Mouse (Mus musculus) CH12.LX (cell line): ENCODE data around the gene Xpo6. TPM values are rescaled to one million over a fixed set of nuclear protein-coding genes. Genes with fewer than 3 reads are reported as not detected.

Source experiments
- DNase-seq: peaks from one replicate; pipeline ENCODE4 v3.0.0-alpha.2; 2013; ENCODE audit errors: extremely low read depth
- H3K27ac ChIP-seq: 2 replicates; pipeline ENCODE4 v1.5.1; 2012; ENCODE audit warnings: low read depth, mild to moderate bottlenecking, control low read depth, moderate library complexity; ENCODE audit not compliant: insufficient read depth
- H3K27me3 ChIP-seq: replicated peaks from 2 replicates; pipeline ENCODE3; 2012; ENCODE audit warnings: inconsistent platforms
- H3K36me3 ChIP-seq, 2 experiments: replicated peaks in 1 of 2; 2 replicates each; pipeline versions ENCODE3 to v1.6.1; 2012; ENCODE audit warnings: inconsistent platforms in 1 of 2, low read length in 1 of 2, mild to moderate bottlenecking in 1 of 2, mixed read lengths in 1 of 2, moderate library complexity in 1 of 2; ENCODE audit not compliant: control insufficient read depth in 1 of 2, insufficient read depth in 1 of 2
- H3K4me1 ChIP-seq, 2 experiments: 2 replicates each; pipeline ENCODE4 v1.6.1; 2012; ENCODE audit warnings: inconsistent platforms in 1 of 2, moderate library complexity in 1 of 2; ENCODE audit not compliant: insufficient read depth in 2 of 2, control insufficient read depth in 1 of 2
- H3K4me2 ChIP-seq: 2 replicates; pipeline ENCODE4 v1.6.1; 2012; ENCODE audit warnings: low read depth, mild to moderate bottlenecking, control low read depth; ENCODE audit not compliant: poor library complexity, insufficient read depth, severe bottlenecking
- H3K4me3 ChIP-seq, 3 experiments: fragments of 150-350 bp in 1 of 3; sonication (generic) in 1 of 3; replicated peaks in 1 of 3; 2 replicates each; pipeline versions ENCODE3 to v1.5.1; 2011 to 2012; ENCODE audit warnings: low read depth in 2 of 3, low read length in 2 of 3, mild to moderate bottlenecking in 2 of 3, moderate library complexity in 2 of 3, control low read depth in 1 of 3, improper control_type of control experiment in 1 of 3, inconsistent platforms in 1 of 3, mixed read lengths in 1 of 3; ENCODE audit not compliant: poor library complexity in 1 of 3
- H3K79me2 ChIP-seq: replicated peaks from 2 replicates; pipeline ENCODE4 v1.6.1; 2012; ENCODE audit warnings: mild to moderate bottlenecking, moderate library complexity; ENCODE audit not compliant: control insufficient read depth, poor library complexity, insufficient read depth, severe bottlenecking; ENCODE audit errors: extremely low read depth
- H3K9ac ChIP-seq: 2 replicates; pipeline ENCODE4 v1.6.1; 2012; ENCODE audit warnings: low read depth, mild to moderate bottlenecking, control low read depth, moderate library complexity; ENCODE audit not compliant: insufficient read depth
- H3K9me3 ChIP-seq: replicated peaks from 2 replicates; pipeline ENCODE3; 2012; ENCODE audit warnings: low read length, inconsistent platforms, mixed read lengths
- CHD1 ChIP-seq: IDR thresholded peaks from 2 replicates; pipeline ENCODE4 v1.6.1; 2012; ENCODE audit warnings: low read depth, low read length, improper control_type of control experiment, inconsistent platforms
- CTCF ChIP-seq, 2 experiments: IDR thresholded peaks in 1 of 2; conservative IDR thresholded peaks in 1 of 2; 2 replicates each; pipeline ENCODE4 v1.5.1; 2011 to 2012; ENCODE audit warnings: low read depth in 2 of 2, low read length in 2 of 2, improper control_type of control experiment in 1 of 2, inconsistent platforms in 1 of 2, mild to moderate bottlenecking in 1 of 2, moderate library complexity in 1 of 2
- E2F4 ChIP-seq: IDR thresholded peaks from 2 replicates; pipeline ENCODE4 v1.6.1; 2011; ENCODE audit warnings: low read depth, low read length, improper control_type of control experiment; ENCODE audit not compliant: insufficient replicate concordance
- GABPA ChIP-seq: IDR thresholded peaks from 2 replicates; pipeline ENCODE4 v1.6.1; 2012; ENCODE audit warnings: low read depth, low read length, improper control_type of control experiment, inconsistent platforms; ENCODE audit not compliant: insufficient replicate concordance
- JUN ChIP-seq: IDR thresholded peaks from 2 replicates; pipeline ENCODE4 v1.6.1; 2011; ENCODE audit warnings: low read depth, mild to moderate bottlenecking, low read length, improper control_type of control experiment, moderate library complexity; ENCODE audit not compliant: insufficient read depth
- MAZ ChIP-seq: IDR thresholded peaks from 2 replicates; pipeline ENCODE4 v1.6.1; 2012; ENCODE audit warnings: low read depth, mild to moderate bottlenecking, inconsistent platforms, low read length, improper control_type of control experiment, moderate library complexity
- RAD21 ChIP-seq: IDR thresholded peaks from 2 replicates; pipeline ENCODE4 v1.6.1; 2011; ENCODE audit warnings: low read depth, mild to moderate bottlenecking, low read length, improper control_type of control experiment, moderate library complexity
- SIN3A ChIP-seq: IDR thresholded peaks from 2 replicates; pipeline ENCODE4 v1.6.1; 2012; ENCODE audit warnings: low read length, improper control_type of control experiment, inconsistent platforms
- UBTF ChIP-seq: IDR thresholded peaks from 2 replicates; pipeline ENCODE4 v1.6.1; 2012; ENCODE audit warnings: low read depth, mild to moderate bottlenecking, inconsistent platforms, low read length, improper control_type of control experiment, moderate library complexity
- ZC3H11A ChIP-seq: IDR thresholded peaks from 2 replicates; pipeline ENCODE4 v1.6.1; 2012; ENCODE audit warnings: low read depth, mild to moderate bottlenecking, inconsistent platforms, low read length, improper control_type of control experiment
- dilution Hi-C: fragments of 300-500 bp; cut with MboI; formaldehyde crosslinking; loops from 2 replicates; pipeline ENCODE4 v1.14.3; 2020; ENCODE audit warnings: low sequenced_read_pairs; ENCODE audit not compliant: extremely low pct_unique_long_range_greater_than_20kb, extremely low pct_ligation_motif_present
- in situ Hi-C: fragments of 300-500 bp; cut with MboI; formaldehyde crosslinking; loops from 3 replicates; pipeline ENCODE4 v1.14.3; 2019; ENCODE audit warnings: low sequenced_read_pairs, low pct_ligation_motif_present, low pct_unique_long_range_greater_than_20kb, mixed read lengths
- polyA plus RNA-seq: library from polyadenylated mRNA; unstranded; fragments of >175 nt; gene quantifications from 2 replicates; pipeline ENCODE4 v1.2.1, GENCODE M21; 2012; ENCODE audit warnings: low read depth; ENCODE audit not compliant: insufficient read length
- total RNA-seq, 2 experiments: library from RNA; depleted of rRNA; stranded (reverse); fragments of 300-350 nt in 1 of 2; fragments of >200 nt in 1 of 2; gene quantifications; 2 replicates each; pipeline ENCODE4 v1.2.3; 2012 to 2014

Gene Xpo6
- total and polyA plus RNA-seq, 3 experiments = 49.9 to 149 (median 79.1) TPM

- Histone ChIP-seq H3K4me3 (no peak overlapping the region), H3K36me3 (no peaks in the 10 kb centered on the region), H3K9ac (no peak overlapping the region), H3K9me3 (no peaks in the 10 kb centered on the region), H3K4me2 (no peak overlapping the region), H3K27ac (no peak overlapping the region), H3K79me2 (no peaks in the 10 kb centered on the region), H3K4me1 (peaks cover 0 to 10% of the 10 kb centered on the region in 2 experiments; a peak in 1 of 4 replicates)
- in situ Hi-C loops = no loop called here
- DNase-seq = no peak
- dilution Hi-C loops = no loop called here
- TF ChIP-seq RAD21 (no peak), CTCF (conservative IDR thresholded peaks at IDR 0.05 in 1 of 2, IDR thresholded peaks at IDR 0.05 in 1 of 2; ENCODE audit: low read depth in 2 of 2, low read length in 2 of 2) (no peak), ZC3H11A (no peak), JUN (no peak), UBTF (no peak), SIN3A (no peak), E2F4 (no peak)
- TF ChIP-seq, all 38 proteins: peak for 0
- peaks cover 52% of the 10 kb centered on the region for H3K27me3 ChIP-seq
Measured at GRCm38 (mm10) chr7:126053618-126054017, 146.7 kb downstream of the Xpo6 start.

- peaks cover 0 to 10% of the 10 kb centered on the region in 2 experiments; a peak in 1 of 4 replicates for H3K4me1 ChIP-seq
- in situ Hi-C loops (no loop called here), dilution Hi-C loops (no loop called here)
- peaks cover 64% of the 10 kb centered on the region for H3K27me3 ChIP-seq
- H3K4me3 ChIP-seq = no peak overlapping the region
- TF ChIP-seq CHD1 = no peak
- no peak for TF ChIP-seq GABPA
- no peak for TF ChIP-seq MAZ
- H3K9me3 ChIP-seq = no peaks in the 10 kb centered on the region
- no peak overlapping the region for H3K4me2 ChIP-seq
- no peak overlapping the region for H3K9ac ChIP-seq
- H3K27ac ChIP-seq = no peak overlapping the region
- no peak for DNase-seq
- H3K36me3 ChIP-seq = no peaks in the 10 kb centered on the region
- H3K79me2 ChIP-seq = no peaks in the 10 kb centered on the region
Measured at GRCm38 (mm10) chr7:126051910-126052309, 148.4 kb downstream of the Xpo6 start.

Other genes with a start within 250 kb of the Xpo6 start
- gene Gsg1l, start 118.1 kb downstream of the Xpo6 start, total RNA-seq (2012; rRNA removed) = not detected in 2 replicates
- not detected in 2 replicates for gene Gsg1l, start 118.1 kb downstream of the Xpo6 start, total RNA-seq (2014; rRNA removed)
- gene Gsg1l, start 118.1 kb downstream of the Xpo6 start, polyA plus RNA-seq = not detected in 2 replicates
- 4.5 and 4.7 TPM in 2 replicates for gene Sbk1, start 72.1 kb upstream of the Xpo6 start, total RNA-seq (2012; rRNA removed)
- 1.6 and 2.1 TPM in 2 replicates for gene Sbk1, start 72.1 kb upstream of the Xpo6 start, total RNA-seq (2014; rRNA removed)
- 3.4 and 4.2 TPM in 2 replicates for gene Sbk1, start 72.1 kb upstream of the Xpo6 start, polyA plus RNA-seq
- gene Lat, start 169.1 kb upstream of the Xpo6 start, total RNA-seq (2012; rRNA removed) = 0.42 TPM in 2 replicates
- 0.55 TPM in 1 of 2 replicates, not detected in the other for gene Lat, start 169.1 kb upstream of the Xpo6 start, total RNA-seq (2014; rRNA removed)
- gene Lat, start 169.1 kb upstream of the Xpo6 start, polyA plus RNA-seq = 1.1 and 1.2 TPM in 2 replicates
- gene Spns1, start 176.9 kb upstream of the Xpo6 start, total RNA-seq (2012; rRNA removed) = 38.4 and 42.6 TPM in 2 replicates
- 36.4 and 45.3 TPM in 2 replicates for gene Spns1, start 176.9 kb upstream of the Xpo6 start, total RNA-seq (2014; rRNA removed)
- gene Spns1, start 176.9 kb upstream of the Xpo6 start, polyA plus RNA-seq = 37.8 and 61.7 TPM in 2 replicates
- 7.8 and 8.8 TPM in 2 replicates for gene Nfatc2ip, start 196.2 kb upstream of the Xpo6 start, total RNA-seq (2012; rRNA removed)
- gene Nfatc2ip, start 196.2 kb upstream of the Xpo6 start, total RNA-seq (2014; rRNA removed) = 15.0 and 16.8 TPM in 2 replicates
- gene Nfatc2ip, start 196.2 kb upstream of the Xpo6 start, polyA plus RNA-seq = 13.0 and 13.9 TPM in 2 replicates
- 132 and 143 TPM in 2 replicates for gene Cd19, start 214.4 kb upstream of the Xpo6 start, total RNA-seq (2012; rRNA removed)
- gene Cd19, start 214.4 kb upstream of the Xpo6 start, total RNA-seq (2014; rRNA removed) = 139 and 141 TPM in 2 replicates
- gene Cd19, start 214.4 kb upstream of the Xpo6 start, polyA plus RNA-seq = 199 and 234 TPM in 2 replicates
- gene Rabep2, start 228.3 kb upstream of the Xpo6 start, total RNA-seq (2012; rRNA removed) = 38.5 and 40.3 TPM in 2 replicates
- gene Rabep2, start 228.3 kb upstream of the Xpo6 start, total RNA-seq (2014; rRNA removed) = 35.7 and 42.6 TPM in 2 replicates
- 33.7 and 36.6 TPM in 2 replicates for gene Rabep2, start 228.3 kb upstream of the Xpo6 start, polyA plus RNA-seq